Mouse (Mus musculus) liver, embryonic 13.5 days (tissue): ENCODE measurements around the gene Gata1. TPM values are rescaled to one million over a fixed set of nuclear protein-coding genes. Genes with fewer than 3 reads are reported as not detected.
"Not testable (repeated sequence)": the region's sequence is repeated elsewhere in the genome, so short reads cannot be mapped to it uniquely, and the experiment has no call there.

Experiments used
- ATAC-seq: fragments of 200-750 bp; cut with Nextera tagmentation; 2 replicates; pipeline ENCODE4 v1.8.0; 2017; ENCODE audit warnings: low read depth, mild to moderate bottlenecking, moderate number of reproducible peaks, moderate library complexity
- DNase-seq: peaks from one replicate; pipeline ENCODE4 v3.0.0; 2022
- H3K27ac ChIP-seq: fragments of 300-500 bp; sonication (generic); 2 replicates; pipeline ENCODE4 v1.5.1; 2015; ENCODE audit warnings: moderate library complexity, mild to moderate bottlenecking, inconsistent platforms
- H3K27me3 ChIP-seq: fragments of 300-500 bp; sonication (generic); 2 replicates; pipeline ENCODE4 v1.6.1; 2015; ENCODE audit warnings: mild to moderate bottlenecking, inconsistent platforms
- H3K36me3 ChIP-seq: fragments of 300-500 bp; sonication (generic); 2 replicates; pipeline ENCODE4 v1.6.1; 2015; ENCODE audit warnings: mild to moderate bottlenecking, inconsistent platforms
- H3K4me1 ChIP-seq: fragments of 300-500 bp; sonication (generic); replicated peaks from 2 replicates; pipeline ENCODE4 v1.6.1; 2015; ENCODE audit warnings: inconsistent platforms
- H3K4me2 ChIP-seq: fragments of 300-500 bp; sonication (generic); 2 replicates; pipeline ENCODE4 v1.6.1; 2015; ENCODE audit warnings: inconsistent platforms, mild to moderate bottlenecking, moderate library complexity
- H3K4me3 ChIP-seq: fragments of 300-500 bp; sonication (generic); replicated peaks from 2 replicates; pipeline ENCODE4 v1.5.1; 2015; ENCODE audit warnings: mild to moderate bottlenecking, inconsistent platforms
- H3K9ac ChIP-seq: fragments of 300-500 bp; sonication (generic); 2 replicates; pipeline ENCODE4 v1.6.1; 2015; ENCODE audit warnings: mild to moderate bottlenecking, inconsistent platforms
- H3K9me3 ChIP-seq: fragments of 300-500 bp; sonication (generic); replicated peaks from 2 replicates; pipeline ENCODE4 v1.6.1; 2016; ENCODE audit warnings: inconsistent platforms
- WGBS: fragments of 180-500 bp; shearing (Covaris S2); methylation state at CpG from one replicate; pipeline ENCODE4 v1.1.7; 2015; ENCODE audit not compliant: insufficient replicate concordance; 5-methylcytosine and 5-hydroxymethylcytosine counted together
- polyA plus RNA-seq: library from polyadenylated mRNA; unstranded; fragments of >200 nt; fragmentation: Nextera tagmentation; extraction: Ambion mirVana; gene quantifications from 2 replicates; pipeline ENCODE4 v1.2.1, GENCODE M21; 2015

Gata1 gene
- polyA plus RNA-seq, 1 experiment from 2014 or later: 135 TPM

GRCm38 (mm10) chrX:7922032-7922431 is 55.8 kb downstream of the Gata1 start:
- ATAC-seq (no peak), DNase-seq (no peak)
- Histone ChIP-seq H3K9me3 (no peaks in the 10 kb centered on the region), H3K36me3 (no peaks in the 10 kb centered on the region), H3K4me2 (peak overlapping the region; percentile 33), H3K9ac (no peak overlapping the region), H3K27ac (no peak overlapping the region), H3K4me1 (0 out of 2 replicates have a peak, but pooled peaks cover 2% of the 10 kb centered on the region), H3K4me3 (peak overlapping the region; percentile 23), H3K27me3 (peaks cover 88% of the 10 kb centered on the region)
- WGBS: 13% methylated on average over 45 of the region's 48 CpGs

- DNase-seq: no peak
- H3K27ac ChIP-seq: no peak within 1 kb of the TSS
- no peak within 1 kb of the TSS for H3K4me3 ChIP-seq
- 12% methylated on average over 31 of the region's 40 CpGs for WGBS
- H3K4me1 ChIP-seq: 0 out of 2 replicates have a peak, but pooled peaks cover 2% of the 10 kb centered on the region
- no peaks in the 10 kb centered on the region for H3K36me3 ChIP-seq
- no peak for ATAC-seq
- H3K4me2 ChIP-seq: no peak within 1 kb of the TSS
- peaks cover 66% of the 10 kb centered on the region for H3K27me3 ChIP-seq
- H3K9me3 ChIP-seq: no peaks in the 10 kb centered on the region
- no peak within 1 kb of the TSS for H3K9ac ChIP-seq
These were observed 58.1 kb downstream of the Gata1 start, which contains the start of gene Pcsk1n for GRCm38 (mm10) chrX:7919601-7920383. Gene Pcsk1n (plus strand): TSS chrX:7919822.

GRCm38 (mm10) chrX:7917960-7918359 is 59.9 kb downstream of the Gata1 start:
- not testable (repeated sequence) for DNase-seq, H3K9ac ChIP-seq, ATAC-seq, H3K9me3 ChIP-seq, H3K4me3 ChIP-seq, H3K27ac ChIP-seq, H3K4me1 ChIP-seq, H3K36me3 ChIP-seq, H3K4me2 ChIP-seq
- WGBS: 39% methylated on average over 6 of the region's 6 CpGs
- H3K27me3 ChIP-seq: peaks cover 47% of the 10 kb centered on the region

- 14% methylated on average over 3 of the region's 3 CpGs for WGBS
- H3K4me2 ChIP-seq, H3K36me3 ChIP-seq, H3K4me1 ChIP-seq, H3K27ac ChIP-seq, H3K9ac ChIP-seq, ATAC-seq, H3K9me3 ChIP-seq, H3K4me3 ChIP-seq: not testable (repeated sequence)
- peak; percentile 15 for DNase-seq
- peaks cover 25% of the 10 kb centered on the region for H3K27me3 ChIP-seq
These were observed 62.2 kb downstream of the Gata1 start for GRCm38 (mm10) chrX:7915669-7916068.

- 60% methylated on average over 6 of the region's 6 CpGs for WGBS
- ATAC-seq: no peak
These were observed 67.4 kb downstream of the Gata1 start for GRCm38 (mm10) chrX:7910473-7910872.

More at GRCm38 (mm10) chrX:7910473-7910872, 67.4 kb downstream of the Gata1 start:
- Histone ChIP-seq H3K36me3 (peaks cover 12% of the 10 kb centered on the region), H3K27me3 (no peaks in the 10 kb centered on the region), H3K4me3 (no peak overlapping the region), H3K27ac (no peak overlapping the region), H3K9me3 (no peaks in the 10 kb centered on the region), H3K4me2 (no peak overlapping the region), H3K9ac (no peak overlapping the region), H3K4me1 (no peaks in the 10 kb centered on the region)
- DNase-seq: no peak

Other genes with a start within 250 kb of the Gata1 start
- gene Praf2, start 249.6 kb downstream of the Gata1 start, polyA plus RNA-seq: 8.3 and 9.1 TPM in 2 replicates
- 1.7 TPM in 2 replicates for gene Ccdc120, start 227.2 kb downstream of the Gata1 start, polyA plus RNA-seq
- 8.9 and 10.1 TPM in 2 replicates for gene Tfe3, start 215.5 kb downstream of the Gata1 start, polyA plus RNA-seq
- 30.6 and 32.3 TPM in 2 replicates for gene Gripap1, start 188.3 kb downstream of the Gata1 start, polyA plus RNA-seq
- gene Kcnd1, start 155.8 kb downstream of the Gata1 start, polyA plus RNA-seq: 0.13 and 0.34 TPM in 2 replicates
- 33.8 and 35.7 TPM in 2 replicates for gene Otud5, start 136.7 kb downstream of the Gata1 start, polyA plus RNA-seq
- gene Pim2, start 99.8 kb downstream of the Gata1 start, polyA plus RNA-seq: 2.8 and 4.3 TPM in 2 replicates
- gene Slc35a2, start 94.0 kb downstream of the Gata1 start, polyA plus RNA-seq: 17.1 and 17.8 TPM in 2 replicates
- 58.2 and 60.3 TPM in 2 replicates for gene Pqbp1, start 78.8 kb downstream of the Gata1 start, polyA plus RNA-seq
- gene Timm17b, start 78.7 kb downstream of the Gata1 start, polyA plus RNA-seq: 96.5 and 97.0 TPM in 2 replicates
- gene Gm10491, start 70.2 kb downstream of the Gata1 start, polyA plus RNA-seq: not detected in 2 replicates
- gene Gm10490, start 68.5 kb downstream of the Gata1 start, polyA plus RNA-seq: not detected in 2 replicates
- gene Pcsk1n, start 58.2 kb downstream of the Gata1 start, polyA plus RNA-seq: 0.18 and 0.19 TPM in 2 replicates
- gene Eras, start 49.5 kb downstream of the Gata1 start, polyA plus RNA-seq: not detected in 2 replicates
- gene Hdac6, start 30.2 kb downstream of the Gata1 start, polyA plus RNA-seq: 8.9 and 10.5 TPM in 2 replicates
- 0.29 and 0.36 TPM in 2 replicates for gene Glod5, start 40.4 kb upstream of the Gata1 start, polyA plus RNA-seq
- gene Suv39h1, start 96.7 kb upstream of the Gata1 start, polyA plus RNA-seq: 40.2 and 47.3 TPM in 2 replicates
- gene Was, start 112.4 kb upstream of the Gata1 start, polyA plus RNA-seq: 2.4 and 3.4 TPM in 2 replicates
- gene Wdr13, start 154.8 kb upstream of the Gata1 start, polyA plus RNA-seq: 6.8 and 7.1 TPM in 2 replicates
- gene Rbm3, start 167.8 kb upstream of the Gata1 start, polyA plus RNA-seq: 328 and 361 TPM in 2 replicates
- gene Tbc1d25, start 198.1 kb upstream of the Gata1 start, polyA plus RNA-seq: 4.9 and 5.0 TPM in 2 replicates
- 61.8 and 64.4 TPM in 2 replicates for gene Ebp, start 215.4 kb upstream of the Gata1 start, polyA plus RNA-seq
- gene Porcn, start 228.5 kb upstream of the Gata1 start, polyA plus RNA-seq: 0.88 and 1.1 TPM in 2 replicates